Mouse (Mus musculus): ENCODE data around the gene Agbl3.

GRCm38 (mm10) chr6:34879911-34880475 lies 99.8 kb downstream of the Agbl3 start:
- 0 out of 2 replicates have a peak, but pooled peaks have one; percentile 8 for TF ChIP-seq CTCF (IDR thresholded peaks at IDR 0.05; ENCODE audit: borderline replicate concordance, insufficient read depth, low read length)
- no peak for TF ChIP-seq POLR2A (IDR thresholded peaks at IDR 0.05; ENCODE audit: low read depth, low read length)
